Mouse (Mus musculus): ENCODE measurements around the gene Il10rb.

Gene Il10rb

DNA sequence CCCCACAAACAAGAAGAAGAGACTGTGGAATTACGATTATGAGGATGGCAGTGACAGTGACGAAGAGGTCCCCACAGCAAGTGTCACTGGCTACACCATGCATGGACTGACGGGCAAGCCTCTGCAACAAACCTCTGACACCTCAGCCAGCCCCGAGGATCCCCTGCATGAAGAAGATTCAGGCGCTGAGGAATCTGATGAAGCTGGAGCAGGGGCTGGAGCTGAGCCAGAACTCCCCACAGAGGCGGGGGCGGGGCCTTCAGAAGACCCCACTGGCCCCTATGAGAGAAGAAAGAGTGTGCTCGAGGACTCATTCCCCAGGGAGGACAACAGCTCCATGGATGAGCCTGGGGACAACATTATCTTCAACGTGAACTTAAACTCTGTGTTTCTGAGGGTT, 2.2 kb upstream of the Il10rb start:
- H3K4me3 ChIP-seq (replicated peaks; ENCODE audit: low read length) = no peak overlapping the region
- H3K9me3 ChIP-seq (ENCODE audit: low read length) = no peaks in the 10 kb centered on the region
- peaks cover 17% of the 10 kb centered on the region for H3K4me1 ChIP-seq (replicated peaks; ENCODE audit: low read depth, low read length)
- peaks cover 41% of the 10 kb centered on the region for H3K27me3 ChIP-seq (ENCODE audit: insufficient read depth, low read length)
- TF ChIP-seq CTCF (conservative IDR thresholded peaks at IDR 0.05; ENCODE audit: low read length) (no peak), POU5F1 (IDR thresholded peaks at IDR 0.05; ENCODE audit: borderline replicate concordance, low read length) (no peak)
- no peaks in the 10 kb centered on the region for H3K36me3 ChIP-seq (ENCODE audit: insufficient read depth, low read length)

- peaks cover 43% of the 10 kb centered on the region for H3K27me3 ChIP-seq (ENCODE audit: insufficient read depth, low read length)
- H3K4me1 ChIP-seq (replicated peaks; ENCODE audit: low read depth, low read length) = peaks cover 17% of the 10 kb centered on the region
- no peak overlapping the region for H3K4me3 ChIP-seq (replicated peaks; ENCODE audit: low read length)
- no peaks in the 10 kb centered on the region for H3K36me3 ChIP-seq (ENCODE audit: insufficient read depth, low read length)
- TF ChIP-seq POU5F1 (IDR thresholded peaks at IDR 0.05; ENCODE audit: borderline replicate concordance, low read length) (no peak), CTCF (conservative IDR thresholded peaks at IDR 0.05; ENCODE audit: low read length) (no peak), NANOG (IDR thresholded peaks at IDR 0.05; ENCODE audit: borderline replicate concordance, low read length) (no peak)
- no peaks in the 10 kb centered on the region for H3K9me3 ChIP-seq (ENCODE audit: low read length)
Measured at GRCm38 (mm10) chr16:91404187-91404586, 1.8 kb upstream of the Il10rb start.

- H3K9me3 ChIP-seq (ENCODE audit: low read length) = no peaks in the 10 kb centered on the region
- peaks cover 17% of the 10 kb centered on the region for H3K4me1 ChIP-seq (replicated peaks; ENCODE audit: low read depth, low read length)
- H3K4me3 ChIP-seq (replicated peaks; ENCODE audit: low read length) = no peak overlapping the region
- H3K27me3 ChIP-seq (ENCODE audit: insufficient read depth, low read length) = peaks cover 43% of the 10 kb centered on the region
- no peaks in the 10 kb centered on the region for H3K36me3 ChIP-seq (ENCODE audit: insufficient read depth, low read length)
- TF ChIP-seq POU5F1 (IDR thresholded peaks at IDR 0.05; ENCODE audit: borderline replicate concordance, low read length) (no peak), CTCF (conservative IDR thresholded peaks at IDR 0.05; ENCODE audit: low read length) (no peak), NANOG (IDR thresholded peaks at IDR 0.05; ENCODE audit: borderline replicate concordance, low read length) (no peak)
Measured at GRCm38 (mm10) chr16:91404828-91405577, 961 bp upstream of the Il10rb start.

- Histone ChIP-seq H3K9me3 (ENCODE audit: low read length) (no peaks in the 10 kb centered on the region), H3K4me1 (replicated peaks; ENCODE audit: low read depth, low read length) (peaks cover 17% of the 10 kb centered on the region), H3K36me3 (ENCODE audit: insufficient read depth, low read length) (no peaks in the 10 kb centered on the region), H3K4me3 (replicated peaks; ENCODE audit: low read length) (peak overlapping the region; percentile 84), H3K27me3 (ENCODE audit: insufficient read depth, low read length) (peaks cover 43% of the 10 kb centered on the region)
- no peak for TF ChIP-seq CTCF (conservative IDR thresholded peaks at IDR 0.05; ENCODE audit: low read length)
- TF ChIP-seq NANOG (IDR thresholded peaks at IDR 0.05; ENCODE audit: borderline replicate concordance, low read length) = no peak
- TF ChIP-seq POU5F1 (IDR thresholded peaks at IDR 0.05; ENCODE audit: borderline replicate concordance, low read length) = no peak
Measured at GRCm38 (mm10) chr16:91406585-91407220, 739 bp downstream of the Il10rb start.

DNA sequence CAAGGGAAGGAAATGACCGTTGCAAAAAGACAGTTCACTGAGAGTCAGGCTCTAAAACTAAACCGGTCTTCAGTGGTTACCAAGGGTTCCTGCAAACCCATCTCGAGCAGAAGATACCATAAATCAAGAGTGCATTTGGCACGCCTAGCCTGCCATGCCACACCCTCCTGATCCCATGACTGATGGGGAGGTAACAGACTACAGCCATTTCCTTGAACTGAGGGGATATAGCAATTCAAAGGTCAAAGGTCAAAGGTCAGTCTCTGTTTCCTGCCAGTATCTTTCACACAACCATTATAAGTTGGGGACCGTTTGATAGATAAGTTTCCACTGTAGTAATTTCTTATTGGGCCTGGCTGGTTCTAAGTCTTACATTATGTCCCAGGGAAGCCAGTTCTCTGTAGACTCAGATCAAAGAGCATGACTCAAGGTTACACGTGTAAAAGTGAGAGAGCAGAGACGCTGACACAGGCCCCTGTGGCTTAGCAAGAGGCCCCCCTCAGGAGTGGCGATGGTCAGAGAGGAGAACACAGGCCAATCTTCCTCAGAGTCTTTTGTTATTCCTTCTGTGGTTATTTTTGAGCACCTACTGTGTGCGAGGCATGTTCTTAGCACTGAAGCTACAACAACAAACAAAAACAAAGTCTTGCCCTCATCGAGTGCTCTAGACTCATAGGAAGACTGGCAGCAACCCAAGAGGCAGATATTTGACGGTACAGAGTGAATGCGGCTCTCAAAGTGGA, 7.3 kb downstream of the Il10rb start:
- no peaks in the 10 kb centered on the region for H3K36me3 ChIP-seq (ENCODE audit: insufficient read depth, low read length)
- no peak overlapping the region for H3K4me3 ChIP-seq (replicated peaks; ENCODE audit: low read length)
- no peaks in the 10 kb centered on the region for H3K9me3 ChIP-seq (ENCODE audit: low read length)
- H3K27me3 ChIP-seq (ENCODE audit: insufficient read depth, low read length) = peaks cover 4% of the 10 kb centered on the region; the same call in 1 of the 2 replicates
- H3K4me1 ChIP-seq (replicated peaks; ENCODE audit: low read depth, low read length) = peaks cover 14% of the 10 kb centered on the region
- TF ChIP-seq NANOG (IDR thresholded peaks at IDR 0.05; ENCODE audit: borderline replicate concordance, low read length) (no peak), CTCF (conservative IDR thresholded peaks at IDR 0.05; ENCODE audit: low read length) (no peak), POU5F1 (IDR thresholded peaks at IDR 0.05; ENCODE audit: borderline replicate concordance, low read length) (no peak)

DNA sequence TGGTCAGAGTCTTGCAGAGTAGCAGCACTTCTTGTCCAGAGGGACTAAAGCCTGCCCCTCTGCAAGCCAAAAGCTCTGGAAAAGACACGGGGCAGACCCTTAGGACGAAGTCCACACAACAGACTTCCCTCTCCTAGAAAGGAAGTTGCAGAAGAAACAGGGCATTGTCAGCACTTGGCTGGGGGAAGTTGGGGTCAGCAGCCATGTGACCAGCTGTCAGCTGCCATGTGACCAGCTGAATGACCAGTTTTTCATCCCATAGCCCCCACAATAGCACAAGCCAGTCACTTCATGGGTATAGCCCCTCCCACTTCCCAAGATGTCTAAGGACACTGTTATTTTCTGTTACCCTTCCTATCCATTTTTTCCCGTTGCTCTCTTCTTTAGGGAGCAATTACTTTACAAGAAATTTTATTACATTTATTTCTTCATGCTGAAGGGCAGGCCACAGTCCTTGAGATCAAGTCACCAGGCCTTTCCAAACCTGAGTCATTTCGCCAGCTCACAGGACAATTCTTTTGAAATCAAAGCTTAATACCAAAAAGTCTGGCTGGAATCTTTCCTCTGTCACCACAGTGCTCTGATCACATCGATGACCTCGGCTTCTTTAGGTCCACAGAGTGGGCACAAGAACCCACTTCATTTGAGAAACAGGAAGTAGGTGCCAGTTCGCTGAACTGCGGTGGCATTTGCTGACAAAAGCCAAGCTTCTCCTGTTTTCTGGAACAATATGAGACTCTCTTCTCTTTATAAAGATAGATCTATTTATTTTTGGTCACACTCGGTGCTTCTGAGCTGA, 9.6 kb downstream of the Il10rb start:
- H3K9me3 ChIP-seq (ENCODE audit: low read length) = no peaks in the 10 kb centered on the region
- H3K4me1 ChIP-seq (replicated peaks; ENCODE audit: low read depth, low read length) = peaks cover 14% of the 10 kb centered on the region
- peaks cover 4% of the 10 kb centered on the region; the same call in 1 of the 2 replicates for H3K27me3 ChIP-seq (ENCODE audit: insufficient read depth, low read length)
- no peaks in the 10 kb centered on the region for H3K36me3 ChIP-seq (ENCODE audit: insufficient read depth, low read length)
- no peak overlapping the region for H3K4me3 ChIP-seq (replicated peaks; ENCODE audit: low read length)
- TF ChIP-seq POU5F1 (IDR thresholded peaks at IDR 0.05; ENCODE audit: borderline replicate concordance, low read length) = no peak
- TF ChIP-seq CTCF (conservative IDR thresholded peaks at IDR 0.05; ENCODE audit: low read length) = no peak
- TF ChIP-seq NANOG (IDR thresholded peaks at IDR 0.05; ENCODE audit: borderline replicate concordance, low read length) = no peak

DNA sequence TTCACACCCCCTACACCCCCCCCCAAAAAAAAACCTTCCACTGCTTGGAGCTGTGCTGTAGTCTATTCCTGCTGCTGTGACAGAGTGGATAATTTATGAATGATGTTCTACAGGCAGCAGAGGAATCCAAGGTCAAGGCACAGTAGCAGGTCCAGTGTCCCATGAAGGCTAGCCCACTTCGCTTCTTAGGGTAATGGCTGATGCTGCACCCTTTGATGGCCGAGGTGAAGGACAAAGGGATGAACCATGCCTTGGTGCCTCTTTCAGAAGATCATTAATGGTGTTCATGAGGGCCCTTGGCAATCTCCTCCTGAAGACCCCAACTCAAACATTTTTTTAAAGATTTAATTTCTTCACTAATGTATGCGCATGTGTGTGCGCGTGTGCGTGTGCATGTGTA, 10.4 kb downstream of the Il10rb start:
- no peak overlapping the region for H3K4me3 ChIP-seq (replicated peaks; ENCODE audit: low read length)
- no peaks in the 10 kb centered on the region for H3K9me3 ChIP-seq (ENCODE audit: low read length)
- TF ChIP-seq CTCF (conservative IDR thresholded peaks at IDR 0.05; ENCODE audit: low read length) (no peak), NANOG (IDR thresholded peaks at IDR 0.05; ENCODE audit: borderline replicate concordance, low read length) (no peak), POU5F1 (IDR thresholded peaks at IDR 0.05; ENCODE audit: borderline replicate concordance, low read length) (no peak)
- no peaks in the 10 kb centered on the region for H3K36me3 ChIP-seq (ENCODE audit: insufficient read depth, low read length)
- peaks cover 4% of the 10 kb centered on the region; the same call in 1 of the 2 replicates for H3K27me3 ChIP-seq (ENCODE audit: insufficient read depth, low read length)
- peaks cover 14% of the 10 kb centered on the region for H3K4me1 ChIP-seq (replicated peaks; ENCODE audit: low read depth, low read length)

Data from E14TG2a.4 (cell line).